Mouse (Mus musculus) olfactory bulb, adult 2 months (tissue): ENCODE data around the gene Pbx3.

ENCODE experiments used
- CTCF ChIP-seq: fragments of 200-500 bp; IDR thresholded peaks from 2 replicates; pipeline ENCODE4 v1.5.1; 2012; ENCODE audit warnings: low read depth, mild to moderate bottlenecking, low read length, moderate library complexity; ENCODE audit not compliant: insufficient read depth
- POLR2A ChIP-seq: fragments of 200-500 bp; IDR thresholded peaks from 2 replicates; pipeline ENCODE4 v1.6.1; 2012; ENCODE audit warnings: mild to moderate bottlenecking, low read depth, low read length, moderate library complexity; ENCODE audit not compliant: insufficient read depth

DNA sequence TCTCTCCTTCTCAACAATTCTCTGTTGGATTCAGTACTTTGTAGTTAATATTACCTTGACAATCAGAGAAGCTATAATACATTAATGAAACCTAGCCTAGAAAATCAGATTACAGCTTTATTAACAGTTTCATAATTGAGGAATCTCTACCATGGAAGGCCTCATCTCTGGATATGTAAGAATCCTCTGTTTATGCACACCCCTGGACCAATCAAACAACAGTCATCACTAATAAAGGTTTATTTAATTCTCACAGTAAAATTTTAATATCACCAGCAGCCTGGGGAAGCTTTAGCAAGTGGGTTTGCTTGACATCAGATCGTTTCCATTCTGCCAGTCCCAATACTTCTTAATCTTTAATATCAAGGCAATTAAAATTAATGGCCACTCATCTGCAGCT, 191.3 kb downstream of the Pbx3 start:
- TF ChIP-seq CTCF (no peak), POLR2A (no peak)
